Mouse (Mus musculus): ENCODE data around the gene Atad2b.

The Atad2b gene

DNA sequence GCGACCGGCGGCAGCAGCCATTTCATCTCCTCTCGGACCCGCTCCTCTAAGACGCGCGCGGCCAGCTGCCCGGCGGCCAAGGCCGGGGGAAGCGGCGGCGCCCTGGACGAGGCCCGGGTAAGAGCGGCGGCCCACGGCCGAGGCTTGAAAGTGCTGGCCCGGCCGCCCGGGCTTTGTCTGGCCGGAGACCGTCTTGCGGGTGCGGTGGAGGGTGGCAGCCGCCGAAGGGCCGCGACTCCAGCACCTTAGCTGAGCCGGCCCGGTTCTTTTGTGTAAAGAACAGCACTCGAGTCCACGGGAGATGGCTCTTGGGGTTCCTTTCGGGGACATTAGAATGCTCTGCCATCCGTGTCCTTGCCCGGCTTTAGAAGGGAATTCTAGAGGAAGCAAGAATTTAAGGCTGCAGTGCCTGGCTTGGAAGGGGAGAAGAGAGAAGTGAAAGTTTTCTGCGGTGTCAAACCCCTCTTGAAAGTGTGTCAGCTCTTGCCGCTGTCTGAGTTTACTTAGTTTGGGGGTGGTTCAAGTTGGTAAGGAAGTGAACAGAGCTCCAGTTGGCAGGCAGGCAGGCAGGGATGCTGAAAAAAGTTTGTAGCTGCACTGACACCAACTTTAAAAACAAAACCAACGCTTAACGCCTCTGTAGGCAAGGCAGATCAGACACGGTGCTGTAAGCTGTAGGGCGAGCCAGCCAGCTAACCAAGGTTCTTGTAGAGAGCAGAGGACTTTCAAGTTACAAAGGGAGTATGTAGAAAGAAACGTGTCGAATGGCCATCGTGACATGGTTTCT, 845 bp downstream of the Atad2b start:
- H3K9me3 ChIP-seq (ENCODE audit: low read length): no peaks in the 10 kb centered on the region
- peaks cover 66% of the 10 kb centered on the region for H3K4me1 ChIP-seq (replicated peaks; ENCODE audit: low read depth, low read length)
- H3K27me3 ChIP-seq (ENCODE audit: insufficient read depth, low read length): no peaks in the 10 kb centered on the region
- no peak for TF ChIP-seq NANOG (IDR thresholded peaks at IDR 0.05; ENCODE audit: borderline replicate concordance, low read length)
- no peak for TF ChIP-seq CTCF (conservative IDR thresholded peaks at IDR 0.05; ENCODE audit: low read length)
- no peak for TF ChIP-seq POU5F1 (IDR thresholded peaks at IDR 0.05; ENCODE audit: borderline replicate concordance, low read length)
- H3K36me3 ChIP-seq (ENCODE audit: insufficient read depth, low read length): no peaks in the 10 kb centered on the region
- H3K4me3 ChIP-seq (replicated peaks; ENCODE audit: low read length): peak overlapping the region; percentile 96

DNA sequence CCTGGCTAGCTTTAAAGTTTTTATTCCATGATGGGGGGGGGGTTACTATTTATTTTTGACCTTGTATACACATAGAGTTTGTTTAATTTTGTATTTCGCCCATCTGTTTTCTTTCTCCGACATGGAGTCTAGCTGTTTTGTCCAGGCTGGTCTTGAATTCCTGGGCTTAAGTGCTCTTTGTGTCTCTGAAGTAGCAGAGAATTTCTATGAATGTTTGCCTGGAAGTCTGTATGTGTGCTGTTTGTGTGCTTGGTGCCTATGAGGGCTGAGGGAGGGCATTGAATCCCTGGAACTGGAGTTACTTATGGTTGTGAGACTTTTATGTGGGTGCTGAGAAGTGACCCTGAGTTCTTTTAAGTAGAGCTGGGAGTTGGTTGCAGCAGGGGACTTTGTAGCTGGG, 11.0 kb downstream of the Atad2b start:
- H3K4me3 ChIP-seq (replicated peaks; ENCODE audit: low read length): no peak overlapping the region

DNA sequence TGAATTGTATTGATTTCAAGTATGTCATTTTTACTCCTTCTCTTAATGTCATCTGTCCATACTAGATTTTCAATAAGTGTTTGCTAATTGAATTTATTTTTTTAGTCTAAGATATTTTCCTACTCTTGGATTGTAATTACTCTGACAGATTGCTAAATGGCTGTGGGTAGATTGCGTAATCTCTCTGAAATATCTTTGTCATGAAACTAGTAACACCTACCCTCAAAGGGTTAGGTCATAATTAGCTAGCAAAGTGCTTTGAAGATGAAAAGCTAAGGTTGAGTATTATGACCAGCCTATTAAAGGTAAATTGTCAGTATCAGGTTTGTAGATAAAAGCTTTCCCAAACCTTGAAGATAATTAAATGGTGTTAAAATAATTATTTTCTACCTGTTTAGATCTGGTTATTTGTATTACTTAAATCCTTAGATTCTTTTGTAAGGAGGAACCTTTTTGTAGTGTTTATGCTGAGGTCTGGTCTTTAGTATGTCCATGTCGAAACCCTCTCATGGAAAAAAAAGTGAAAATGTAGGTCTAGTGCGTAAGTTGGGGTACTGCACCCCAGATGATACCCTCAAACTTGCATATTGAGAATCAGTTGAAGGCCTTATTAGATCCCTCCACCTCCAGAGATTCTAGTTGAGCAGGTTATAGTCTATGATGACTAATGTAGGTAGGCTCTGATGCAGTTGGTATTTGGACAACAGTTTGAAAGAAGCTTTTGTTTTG, 13.8 kb downstream of the Atad2b start:
- Histone ChIP-seq H3K4me1 (replicated peaks; ENCODE audit: low read depth, low read length) (peaks cover 12% of the 10 kb centered on the region), H3K4me3 (replicated peaks; ENCODE audit: low read length) (no peak overlapping the region), H3K9me3 (ENCODE audit: low read length) (no peaks in the 10 kb centered on the region), H3K27me3 (ENCODE audit: insufficient read depth, low read length) (no peaks in the 10 kb centered on the region), H3K36me3 (ENCODE audit: insufficient read depth, low read length) (no peaks in the 10 kb centered on the region)
- TF ChIP-seq CTCF (conservative IDR thresholded peaks at IDR 0.05; ENCODE audit: low read length): no peak
- TF ChIP-seq POU5F1 (IDR thresholded peaks at IDR 0.05; ENCODE audit: borderline replicate concordance, low read length): no peak
- no peak for TF ChIP-seq NANOG (IDR thresholded peaks at IDR 0.05; ENCODE audit: borderline replicate concordance, low read length)

More for the DNA sequence above, 11.0 kb downstream of the Atad2b start:
- H3K4me1 ChIP-seq (replicated peaks; ENCODE audit: low read depth, low read length): peaks cover 21% of the 10 kb centered on the region
- no peaks in the 10 kb centered on the region for H3K27me3 ChIP-seq (ENCODE audit: insufficient read depth, low read length)
- no peaks in the 10 kb centered on the region for H3K9me3 ChIP-seq (ENCODE audit: low read length)
- H3K36me3 ChIP-seq (ENCODE audit: insufficient read depth, low read length): no peaks in the 10 kb centered on the region
- TF ChIP-seq CTCF (conservative IDR thresholded peaks at IDR 0.05; ENCODE audit: low read length) (no peak), POU5F1 (IDR thresholded peaks at IDR 0.05; ENCODE audit: borderline replicate concordance, low read length) (no peak), NANOG (IDR thresholded peaks at IDR 0.05; ENCODE audit: borderline replicate concordance, low read length) (no peak)

DNA sequence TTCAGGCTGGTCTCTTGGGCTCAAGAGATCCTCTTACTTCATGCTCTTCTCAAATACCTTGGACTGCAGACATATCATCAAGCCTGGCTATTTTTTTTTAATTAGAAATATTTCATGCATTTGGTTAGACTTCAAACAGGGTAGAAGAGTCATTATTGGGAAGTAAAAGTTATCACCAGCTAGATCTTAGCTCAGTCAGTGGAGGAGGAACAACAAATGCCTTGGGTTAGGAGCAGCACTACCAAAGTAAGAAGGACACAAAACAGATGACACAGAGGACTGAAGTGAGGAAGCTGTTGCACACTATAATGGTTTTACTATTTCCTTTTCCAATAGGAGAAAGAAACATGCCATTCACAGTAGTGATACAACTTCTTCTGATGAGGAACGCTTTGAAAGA, 35.1 kb downstream of the Atad2b start:
- Histone ChIP-seq H3K4me3 (replicated peaks; ENCODE audit: low read length) (no peak overlapping the region), H3K36me3 (ENCODE audit: insufficient read depth, low read length) (peaks cover 61% of the 10 kb centered on the region), H3K27me3 (ENCODE audit: insufficient read depth, low read length) (no peaks in the 10 kb centered on the region), H3K9me3 (ENCODE audit: low read length) (no peaks in the 10 kb centered on the region), H3K4me1 (replicated peaks; ENCODE audit: low read depth, low read length) (no peaks in the 10 kb centered on the region)
- TF ChIP-seq POU5F1 (IDR thresholded peaks at IDR 0.05; ENCODE audit: borderline replicate concordance, low read length) (no peak), NANOG (IDR thresholded peaks at IDR 0.05; ENCODE audit: borderline replicate concordance, low read length) (no peak), CTCF (conservative IDR thresholded peaks at IDR 0.05; ENCODE audit: low read length) (no peak)

DNA sequence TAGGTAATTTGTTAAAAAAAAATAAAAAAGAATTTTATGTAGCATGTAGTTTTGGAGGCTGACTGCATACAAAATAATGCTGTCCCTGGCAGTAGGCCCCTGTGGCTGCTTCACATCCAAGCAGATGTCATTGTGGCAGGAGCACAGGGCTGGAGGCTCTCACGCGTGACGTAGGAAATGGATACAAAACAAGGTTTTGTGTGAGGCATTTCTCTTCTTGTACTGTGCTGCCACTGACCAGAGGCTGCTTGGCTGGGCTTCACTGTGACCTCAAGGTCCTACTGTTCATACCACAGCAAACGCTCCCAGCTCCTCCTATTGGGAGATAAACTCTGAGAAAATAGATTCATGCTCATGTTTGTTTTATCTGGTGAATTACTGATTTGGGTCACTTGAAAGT, 36.0 kb downstream of the Atad2b start:
- TF ChIP-seq CTCF (conservative IDR thresholded peaks at IDR 0.05; ENCODE audit: low read length) (no peak), NANOG (IDR thresholded peaks at IDR 0.05; ENCODE audit: borderline replicate concordance, low read length) (no peak), POU5F1 (IDR thresholded peaks at IDR 0.05; ENCODE audit: borderline replicate concordance, low read length) (no peak)
- peaks cover 59% of the 10 kb centered on the region for H3K36me3 ChIP-seq (ENCODE audit: insufficient read depth, low read length)
- H3K27me3 ChIP-seq (ENCODE audit: insufficient read depth, low read length): no peaks in the 10 kb centered on the region
- H3K4me1 ChIP-seq (replicated peaks; ENCODE audit: low read depth, low read length): no peaks in the 10 kb centered on the region
- H3K4me3 ChIP-seq (replicated peaks; ENCODE audit: low read length): no peak overlapping the region
- H3K9me3 ChIP-seq (ENCODE audit: low read length): no peaks in the 10 kb centered on the region

DNA sequence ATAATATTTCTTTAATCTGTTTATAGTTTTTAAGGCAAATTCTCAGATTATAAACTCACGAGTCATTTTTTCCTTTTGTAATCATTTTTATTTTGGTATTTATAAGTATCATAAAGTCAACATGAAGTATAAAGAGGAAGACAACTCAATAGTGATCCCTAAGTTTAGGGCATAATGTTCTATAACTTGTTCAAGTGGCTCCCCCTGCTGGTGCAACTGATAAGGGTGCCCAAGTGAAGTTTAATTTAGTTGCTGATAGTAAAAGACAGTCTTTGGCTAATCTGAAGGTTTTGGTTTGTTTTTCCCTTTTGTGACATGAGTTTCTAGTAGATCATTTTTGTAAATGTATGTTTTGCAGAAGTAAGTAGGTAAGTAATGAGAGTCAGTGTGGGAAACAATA, 55.8 kb downstream of the Atad2b start:
- TF ChIP-seq POU5F1 (IDR thresholded peaks at IDR 0.05; ENCODE audit: borderline replicate concordance, low read length) (no peak), CTCF (conservative IDR thresholded peaks at IDR 0.05; ENCODE audit: low read length) (peak; percentile 86), NANOG (IDR thresholded peaks at IDR 0.05; ENCODE audit: borderline replicate concordance, low read length) (no peak)
- peaks cover 47% of the 10 kb centered on the region for H3K36me3 ChIP-seq (ENCODE audit: insufficient read depth, low read length)
- no peaks in the 10 kb centered on the region for H3K27me3 ChIP-seq (ENCODE audit: insufficient read depth, low read length)
- H3K4me1 ChIP-seq (replicated peaks; ENCODE audit: low read depth, low read length): no peaks in the 10 kb centered on the region
- H3K9me3 ChIP-seq (ENCODE audit: low read length): no peaks in the 10 kb centered on the region
- no peak overlapping the region for H3K4me3 ChIP-seq (replicated peaks; ENCODE audit: low read length)

DNA sequence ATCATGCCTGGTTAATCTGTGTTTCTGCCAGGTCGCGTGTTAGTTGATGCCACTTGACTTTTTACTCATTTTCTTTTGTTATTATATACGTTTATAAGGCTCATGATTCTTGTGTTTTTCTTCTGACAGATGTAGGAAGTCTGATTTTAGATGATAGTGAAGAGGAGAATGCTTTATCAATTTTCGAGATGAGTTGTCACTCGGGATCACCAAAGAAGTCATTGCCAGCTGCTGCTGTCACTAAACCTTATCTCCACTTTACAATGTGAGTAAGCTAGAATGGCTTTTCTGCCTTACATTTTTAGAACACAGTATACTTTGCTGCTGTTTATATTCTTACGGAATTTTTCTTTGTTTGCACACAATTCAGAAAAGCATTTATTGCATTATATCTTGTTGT, 61.2 kb downstream of the Atad2b start:
- Histone ChIP-seq H3K4me3 (replicated peaks; ENCODE audit: low read length) (no peak overlapping the region), H3K9me3 (ENCODE audit: low read length) (no peaks in the 10 kb centered on the region), H3K36me3 (ENCODE audit: insufficient read depth, low read length) (peaks cover 50% of the 10 kb centered on the region), H3K27me3 (ENCODE audit: insufficient read depth, low read length) (no peaks in the 10 kb centered on the region), H3K4me1 (replicated peaks; ENCODE audit: low read depth, low read length) (peaks cover 17% of the 10 kb centered on the region)
- no peak for TF ChIP-seq NANOG (IDR thresholded peaks at IDR 0.05; ENCODE audit: borderline replicate concordance, low read length)
- no peak for TF ChIP-seq POU5F1 (IDR thresholded peaks at IDR 0.05; ENCODE audit: borderline replicate concordance, low read length)
- TF ChIP-seq CTCF (conservative IDR thresholded peaks at IDR 0.05; ENCODE audit: low read length): no peak

DNA sequence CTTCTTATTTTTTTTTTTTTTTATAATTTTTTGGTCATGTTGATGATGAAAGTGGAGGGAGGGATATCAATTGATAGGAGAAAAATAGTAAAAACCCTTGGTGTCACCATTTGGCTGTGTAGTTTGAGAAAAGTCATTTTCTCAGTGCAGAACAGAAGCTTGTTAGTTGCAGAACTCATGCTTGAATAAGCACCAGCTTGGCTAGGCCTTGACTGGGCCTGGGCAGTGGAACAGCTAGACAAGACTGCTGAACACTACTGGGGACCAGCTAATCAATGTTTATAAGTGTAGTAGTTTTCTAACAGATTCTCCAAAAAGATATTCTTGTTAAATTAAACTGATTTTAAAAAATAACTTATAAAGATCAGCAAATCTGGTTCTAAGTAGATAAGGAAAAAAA, 79.8 kb downstream of the Atad2b start:
- Histone ChIP-seq H3K9me3 (ENCODE audit: low read length) (no peaks in the 10 kb centered on the region), H3K27me3 (ENCODE audit: insufficient read depth, low read length) (no peaks in the 10 kb centered on the region), H3K4me1 (replicated peaks; ENCODE audit: low read depth, low read length) (peaks cover 15% of the 10 kb centered on the region), H3K36me3 (ENCODE audit: insufficient read depth, low read length) (peaks cover 3% of the 10 kb centered on the region; the same call in 1 of the 2 replicates), H3K4me3 (replicated peaks; ENCODE audit: low read length) (no peak overlapping the region)
- TF ChIP-seq NANOG (IDR thresholded peaks at IDR 0.05; ENCODE audit: borderline replicate concordance, low read length) (no peak), POU5F1 (IDR thresholded peaks at IDR 0.05; ENCODE audit: borderline replicate concordance, low read length) (no peak), CTCF (conservative IDR thresholded peaks at IDR 0.05; ENCODE audit: low read length) (no peak)
